Comparison of ENCODE assay signal across 8 mouse cellular contexts in the genomic region with DNA sequence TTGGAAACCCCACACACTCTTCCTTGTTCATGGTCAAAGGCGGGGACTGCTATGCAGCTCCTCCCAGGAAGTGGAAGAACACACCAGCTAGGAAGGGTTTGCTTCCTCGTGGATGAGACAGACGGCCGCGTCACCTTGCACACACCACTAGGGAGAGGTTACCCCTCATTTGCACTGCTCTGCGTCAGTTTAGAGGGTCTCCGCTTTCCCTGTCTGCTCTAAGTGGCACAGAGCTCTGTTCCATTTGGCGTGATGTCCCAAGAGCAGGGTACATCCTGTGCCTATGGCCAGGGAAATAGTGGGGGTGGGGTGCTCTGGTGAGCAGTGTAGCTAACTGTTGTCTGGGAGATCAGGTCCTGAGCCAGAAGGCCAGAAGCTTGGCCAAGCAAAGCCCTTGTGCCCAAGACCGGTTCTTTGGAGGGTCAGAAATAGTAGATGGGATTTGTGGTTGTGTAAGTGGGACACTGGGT. TPM values are rescaled to one million over a fixed set of nuclear protein-coding genes. Genes with fewer than 3 reads are reported as not detected.
DNase-seq lines count a peak whose midpoint lies in the region; ATAC-seq lines count a peak whose summit lies in the region.

No protein-coding gene starts in this region.

- no peak overlapping the region for H3K4me3 ChIP-seq in lung, embryonic 15.5 days
- H3K4me3 ChIP-seq in hindbrain, embryonic 16.5 days (ENCODE audit: low read length): no peak overlapping the region
- peak overlapping the region; percentile 84 for H3K4me3 ChIP-seq in megakaryocyte, embryonic 14.5 days (replicated peaks)

- H3K9me3 ChIP-seq in lung, embryonic 15.5 days: no peaks in the 10 kb centered on the region
- H3K9me3 ChIP-seq in hindbrain, embryonic 16.5 days (ENCODE audit: control insufficient read depth, low read length): no peaks in the 10 kb centered on the region
- H3K9me3 ChIP-seq in megakaryocyte, embryonic 14.5 days: no peaks in the 10 kb centered on the region

- peaks cover 59% of the 10 kb centered on the region for H3K4me1 ChIP-seq in lung, embryonic 15.5 days
- H3K4me1 ChIP-seq in hindbrain, embryonic 16.5 days (ENCODE audit: control insufficient read depth, insufficient read depth, low read depth, low read length): peaks cover 43% of the 10 kb centered on the region
- H3K4me1 ChIP-seq in megakaryocyte, embryonic 14.5 days: peaks cover 82% of the 10 kb centered on the region

- DNase-seq in cerebellum, adult 11-12 months: peak; percentile 68
- no peak for DNase-seq in cerebellum, postnatal 4 days (ENCODE audit: low spot score in 2 of 2)
- no peak for DNase-seq in lung, postnatal 14 days
- DNase-seq in layer of hippocampus, adult 8-10 months (ENCODE audit: low spot score in 2 of 2): no peak
- no peak for DNase-seq in right cerebral cortex, postnatal 14 days

- ATAC-seq in lung, embryonic 15.5 days (ENCODE audit: borderline replicate concordance, extremely low read depth, low FRiP score, low TSS enrichment): no peak
- peak; percentile 7; the same call in 1 of the 2 replicates for ATAC-seq in hindbrain, embryonic 16.5 days

- peaks cover 40% of the 10 kb centered on the region for H3K36me3 ChIP-seq in lung, embryonic 15.5 days
- peaks cover 27% of the 10 kb centered on the region for H3K36me3 ChIP-seq in hindbrain, embryonic 16.5 days (ENCODE audit: control insufficient read depth, insufficient read depth, low read length)
- H3K36me3 ChIP-seq in megakaryocyte, embryonic 14.5 days (replicated peaks; ENCODE audit: low read length): peaks cover 69% of the 10 kb centered on the region

- 55% methylated on average over 9 of the region's 9 CpGs for WGBS in lung, embryonic 15.5 days
- WGBS in hindbrain, embryonic 16.5 days: 64% methylated on average over 9 of the region's 9 CpGs

- peak overlapping the region; percentile 82 for H3K27ac ChIP-seq in lung, embryonic 15.5 days
- peak overlapping the region; percentile 74 for H3K27ac ChIP-seq in hindbrain, embryonic 16.5 days (ENCODE audit: low read depth, low read length)

- no peak overlapping the region for H3K9ac ChIP-seq in lung, embryonic 15.5 days
- no peak overlapping the region for H3K9ac ChIP-seq in hindbrain, embryonic 16.5 days (ENCODE audit: low read depth, low read length)

- no peak overlapping the region for H3K4me2 ChIP-seq in lung, embryonic 15.5 days
- no peak overlapping the region for H3K4me2 ChIP-seq in hindbrain, embryonic 16.5 days (ENCODE audit: low read length)

- H3K27me3 ChIP-seq in lung, embryonic 15.5 days: no peaks in the 10 kb centered on the region
- no peaks in the 10 kb centered on the region for H3K27me3 ChIP-seq in hindbrain, embryonic 16.5 days (replicated peaks; ENCODE audit: control insufficient read depth, insufficient read depth, low read length)
- no peaks in the 10 kb centered on the region for H3K27me3 ChIP-seq in megakaryocyte, embryonic 14.5 days (replicated peaks)

RNA-seq across cellular contexts. Expression of a gene that starts 13.7 kb away (rescaled TPM):
- polyA plus RNA-seq in lung, embryonic 15.5 days (2015; fragmentation: Nextera tagmentation; extraction: Ambion mirVana): 35.6 and 35.8 TPM in 2 replicates
- 127 and 144 TPM in 2 replicates for polyA plus RNA-seq in hindbrain, embryonic 16.5 days (2015; fragmentation: Nextera tagmentation; extraction: Ambion mirVana)
- 37.6 and 38.9 TPM in 2 replicates for polyA plus RNA-seq in megakaryocyte, embryonic 14.5 days (2012; ENCODE audit: insufficient read depth, low replicate concordance)
- 100 to 1,000 TPM; 919 to 985 (median 938) TPM for total RNA-seq in layer of hippocampus, adult 8-10 months (2022)

RNA-seq across cellular contexts. Expression of a gene that starts 20.9 kb away (rescaled TPM):
- 1.0 and 1.5 TPM in 2 replicates for polyA plus RNA-seq in lung, embryonic 15.5 days (2015; fragmentation: Nextera tagmentation; extraction: Ambion mirVana)
- polyA plus RNA-seq in hindbrain, embryonic 16.5 days (2015; fragmentation: Nextera tagmentation; extraction: Ambion mirVana): 4.9 and 5.6 TPM in 2 replicates
- polyA plus RNA-seq in megakaryocyte, embryonic 14.5 days (2012; ENCODE audit: insufficient read depth, low replicate concordance): 5.6 and 22.1 TPM in 2 replicates
- 10 to 100 TPM; 86.6 to 99.6 (median 92.7) TPM for total RNA-seq in layer of hippocampus, adult 8-10 months (2022)

RNA-seq across cellular contexts. Expression of a gene that starts 25.0 kb away (rescaled TPM):
- 51.9 and 53.0 TPM in 2 replicates for polyA plus RNA-seq in lung, embryonic 15.5 days (2015; fragmentation: Nextera tagmentation; extraction: Ambion mirVana)
- polyA plus RNA-seq in hindbrain, embryonic 16.5 days (2015; fragmentation: Nextera tagmentation; extraction: Ambion mirVana): 62.5 and 71.1 TPM in 2 replicates
- 40.2 and 55.7 TPM in 2 replicates for polyA plus RNA-seq in megakaryocyte, embryonic 14.5 days (2012; ENCODE audit: insufficient read depth, low replicate concordance)
- total RNA-seq in layer of hippocampus, adult 8-10 months (2022): 100 to 1,000 TPM; 118 to 162 (median 138) TPM

RNA-seq across cellular contexts. Expression of a gene that starts 41.1 kb away (rescaled TPM):
- 21.1 and 21.2 TPM in 2 replicates for polyA plus RNA-seq in lung, embryonic 15.5 days (2015; fragmentation: Nextera tagmentation; extraction: Ambion mirVana)
- 28.2 and 28.6 TPM in 2 replicates for polyA plus RNA-seq in hindbrain, embryonic 16.5 days (2015; fragmentation: Nextera tagmentation; extraction: Ambion mirVana)
- polyA plus RNA-seq in megakaryocyte, embryonic 14.5 days (2012; ENCODE audit: insufficient read depth, low replicate concordance): 30.0 and 46.8 TPM in 2 replicates
- 100 to 1,000 TPM; 140 to 201 (median 177) TPM for total RNA-seq in layer of hippocampus, adult 8-10 months (2022)

RNA-seq across cellular contexts. Expression of a gene that starts 50.5 kb away (rescaled TPM):
- 35.7 and 37.9 TPM in 2 replicates for polyA plus RNA-seq in lung, embryonic 15.5 days (2015; fragmentation: Nextera tagmentation; extraction: Ambion mirVana)
- 41.7 and 49.2 TPM in 2 replicates for polyA plus RNA-seq in hindbrain, embryonic 16.5 days (2015; fragmentation: Nextera tagmentation; extraction: Ambion mirVana)
- polyA plus RNA-seq in megakaryocyte, embryonic 14.5 days (2012; ENCODE audit: insufficient read depth, low replicate concordance): 10.6 and 13.2 TPM in 2 replicates
- 10 to 100 TPM; 50.5 to 64.9 (median 59.4) TPM for total RNA-seq in layer of hippocampus, adult 8-10 months (2022)
